Mouse (Mus musculus): Measurements from ENCODE around the gene P4ha2.

DNA sequence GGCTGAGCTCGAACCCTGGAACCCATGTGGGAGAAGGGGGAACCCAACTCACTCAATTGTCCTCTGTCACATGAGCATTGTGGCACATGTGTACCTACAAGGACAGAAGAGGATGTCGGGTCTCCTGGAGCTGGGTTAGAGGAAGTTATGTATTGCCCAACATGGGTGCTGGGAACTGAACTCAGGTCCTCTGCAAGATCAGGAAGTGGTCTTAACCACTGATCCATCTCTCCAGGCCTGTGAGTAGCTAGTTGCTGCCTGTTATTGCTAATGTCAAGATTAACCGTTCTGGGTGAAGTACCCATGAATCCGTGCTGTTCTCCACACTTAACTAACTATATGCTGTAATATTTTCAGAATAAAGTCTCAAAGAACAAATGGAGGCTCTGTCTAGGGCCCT, 74.3 kb downstream of the P4ha2 start:
- no peak for TF ChIP-seq CTCF (IDR thresholded peaks at IDR 0.05; ENCODE audit: low read depth, low read length)
- TF ChIP-seq POLR2A (IDR thresholded peaks at IDR 0.05; ENCODE audit: extremely low read depth, insufficient read depth, low read length): no peak
